Mouse (Mus musculus) MEL (cell line): ENCODE results near the gene Olfr972. TPM values are rescaled to one million over a fixed set of nuclear protein-coding genes. Genes with fewer than 3 reads are reported as not detected.

Experiments used
- DNase-seq: peaks from one replicate; pipeline ENCODE4 v3.0.0; 2011; ENCODE audit warnings: low read depth, low spot score
- H3K27ac ChIP-seq: 2 replicates; pipeline ENCODE4 v1.5.1; 2012; ENCODE audit warnings: low read depth, mild to moderate bottlenecking, control low read depth, low read length, moderate library complexity; ENCODE audit not compliant: control insufficient read depth
- H3K27me3 ChIP-seq, 2 experiments: fragments of 150-350 bp in 1 of 2; sonication (generic) in 1 of 2; 2 replicates each; pipeline ENCODE4 v1.6.1; 2012; ENCODE audit warnings: low read length in 2 of 2, mild to moderate bottlenecking in 2 of 2, improper control_type of control experiment in 1 of 2, moderate library complexity in 1 of 2; ENCODE audit not compliant: insufficient read depth in 2 of 2, control insufficient read depth in 1 of 2
- H3K36me3 ChIP-seq, 2 experiments: 2 replicates each; pipeline ENCODE4 v1.6.1; 2012 to 2014; ENCODE audit warnings: low read length in 2 of 2, improper control_type of control experiment in 1 of 2, inconsistent platforms in 1 of 2, mild to moderate bottlenecking in 1 of 2; ENCODE audit not compliant: insufficient read depth in 2 of 2, control insufficient read depth in 1 of 2
- H3K4me1 ChIP-seq, 2 experiments: fragments of 150-350 bp in 1 of 2; sonication (generic) in 1 of 2; 2 replicates each; pipeline ENCODE4 v1.6.1; 2012; ENCODE audit warnings: low read length in 2 of 2, improper control_type of control experiment in 1 of 2, mild to moderate bottlenecking in 1 of 2; ENCODE audit not compliant: insufficient read depth in 2 of 2, control insufficient read depth in 1 of 2
- H3K4me3 ChIP-seq, 2 experiments: fragments of 150-350 bp in 1 of 2; sonication (generic) in 1 of 2; 2 replicates each; pipeline ENCODE4 v1.5.1; 2012; ENCODE audit warnings: low read depth in 2 of 2, low read length in 2 of 2, mild to moderate bottlenecking in 2 of 2, moderate library complexity in 2 of 2, control low read depth in 1 of 2, improper control_type of control experiment in 1 of 2; ENCODE audit not compliant: control insufficient read depth in 1 of 2, insufficient read depth in 1 of 2
- H3K79me2 ChIP-seq: 2 replicates; pipeline ENCODE4 v1.6.1; 2012; ENCODE audit warnings: mild to moderate bottlenecking, low read length, moderate library complexity; ENCODE audit not compliant: control insufficient read depth, poor library complexity, insufficient read depth
- H3K9ac ChIP-seq: 2 replicates; pipeline ENCODE4 v1.6.1; 2012; ENCODE audit warnings: low read depth, mild to moderate bottlenecking, control low read depth, low read length, moderate library complexity; ENCODE audit not compliant: control insufficient read depth, poor library complexity, severe bottlenecking
- H3K9me3 ChIP-seq: fragments of 150-350 bp; sonication (generic); replicated peaks from 2 replicates; pipeline ENCODE4 v1.6.1; 2012; ENCODE audit warnings: mild to moderate bottlenecking, low read length, improper control_type of control experiment, moderate library complexity; ENCODE audit not compliant: insufficient read depth
- CHD2 ChIP-seq: IDR thresholded peaks from 2 replicates; pipeline ENCODE4 v1.6.1; 2011; ENCODE audit warnings: low read length, improper control_type of control experiment
- E2F4 ChIP-seq: IDR thresholded peaks from 2 replicates; pipeline ENCODE4 v1.6.1; 2011; ENCODE audit warnings: low read depth, low read length, improper control_type of control experiment, borderline replicate concordance
- ETS1 ChIP-seq: IDR thresholded peaks from 2 replicates; pipeline ENCODE4 v1.6.1; 2012; ENCODE audit warnings: low read depth, mild to moderate bottlenecking, inconsistent platforms, low read length, improper control_type of control experiment, moderate library complexity
- GABPA ChIP-seq: IDR thresholded peaks from 2 replicates; pipeline ENCODE4 v1.6.1; 2012; ENCODE audit warnings: low read depth, mild to moderate bottlenecking, inconsistent platforms, low read length, improper control_type of control experiment, moderate library complexity
- MXI1 ChIP-seq: IDR thresholded peaks from 2 replicates; pipeline ENCODE4 v1.6.1; 2011; ENCODE audit warnings: mild to moderate bottlenecking, low read depth, low read length, improper control_type of control experiment
- POLR2A ChIP-seq, 2 experiments: IDR thresholded peaks; 2 replicates each; pipeline ENCODE4 v1.6.1; 2011 to 2012; ENCODE audit warnings: low read length in 2 of 2, mild to moderate bottlenecking in 2 of 2, control low read depth in 1 of 2, improper control_type of control experiment in 1 of 2, low read depth in 1 of 2, moderate library complexity in 1 of 2; ENCODE audit not compliant: control insufficient read depth in 1 of 2, insufficient read depth in 1 of 2, poor library complexity in 1 of 2
- UBTF ChIP-seq: IDR thresholded peaks from 2 replicates; pipeline ENCODE4 v1.6.1; 2012; ENCODE audit warnings: low read depth, mild to moderate bottlenecking, inconsistent platforms, low read length, improper control_type of control experiment, moderate library complexity, borderline replicate concordance; ENCODE audit not compliant: insufficient read depth
- ZC3H11A ChIP-seq: IDR thresholded peaks from 2 replicates; pipeline ENCODE4 v1.6.1; 2012; ENCODE audit warnings: low read depth, mild to moderate bottlenecking, inconsistent platforms, low read length, improper control_type of control experiment
- ZNF384 ChIP-seq: IDR thresholded peaks from 2 replicates; pipeline ENCODE4 v1.6.1; 2012; ENCODE audit warnings: low read depth, mild to moderate bottlenecking, inconsistent platforms, low read length, improper control_type of control experiment
- polyA plus RNA-seq, 2 experiments: library from polyadenylated mRNA; stranded (reverse) in 1 of 2; unstranded in 1 of 2; fragments of >175 nt in 1 of 2; fragments of >200 nt in 1 of 2; gene quantifications; 2 replicates each; pipeline versions ENCODE4 v1.2.1 to v1.2.4; 2012; ENCODE audit warnings: low replicate concordance in 2 of 2, low read depth in 1 of 2; ENCODE audit not compliant: insufficient read length in 2 of 2, insufficient read depth in 1 of 2, missing spikeins in 1 of 2
- total RNA-seq: library from RNA; depleted of rRNA; stranded (reverse); fragments of 300-350 nt; gene quantifications from 2 replicates; pipeline ENCODE4 v1.2.3, GENCODE M21; 2012; rRNA removed

The Olfr972 gene
- total and polyA plus RNA-seq, 3 experiments: not detected

DNA sequence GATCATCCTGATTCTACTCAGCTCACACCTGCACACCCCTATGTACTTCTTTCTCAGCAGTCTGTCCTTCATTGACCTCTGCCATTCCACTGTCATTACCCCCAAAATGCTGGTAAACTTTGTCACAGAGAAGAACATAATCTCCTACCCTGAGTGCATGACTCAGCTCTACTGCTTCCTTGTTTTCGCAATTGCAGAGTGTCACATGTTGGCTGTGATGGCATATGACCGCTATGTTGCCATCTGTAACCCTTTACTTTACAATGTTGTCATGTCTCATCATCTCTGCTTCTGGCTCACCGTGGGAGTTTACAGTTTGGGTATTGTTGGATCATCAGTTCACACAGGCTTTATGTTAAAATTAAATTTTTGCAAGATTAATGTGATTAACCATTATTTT, 43.7 kb downstream of the Olfr972 start:
- DNase-seq: peak; percentile 5
- Histone ChIP-seq H3K4me3 (no peak overlapping the region), H3K27ac (no peak overlapping the region), H3K9me3 (no peaks in the 10 kb centered on the region), H3K36me3 (no peaks in the 10 kb centered on the region), H3K79me2 (no peaks in the 10 kb centered on the region), H3K9ac (no peak overlapping the region), H3K27me3 (no peaks in the 10 kb centered on the region), H3K4me1 (no peaks in the 10 kb centered on the region)
- TF ChIP-seq GABPA (no peak), ZC3H11A (no peak), E2F4 (no peak), CHD2 (no peak), ETS1 (no peak), POLR2A (IDR thresholded peaks at IDR 0.05; ENCODE audit: control insufficient read depth in 1 of 2, insufficient read depth in 1 of 2, low read depth in 1 of 2, low read length in 2 of 2, poor library complexity in 1 of 2) (no peak), MXI1 (no peak), ZNF384 (no peak), UBTF (no peak)

Other genes with a start within 250 kb of the Olfr972 start
- gene Olfr960, start 245.0 kb upstream of the Olfr972 start, total RNA-seq: not detected in 2 replicates
- gene Olfr960, start 245.0 kb upstream of the Olfr972 start, polyA plus RNA-seq: not detected
- not detected in 2 replicates for gene Olfr961, start 221.3 kb upstream of the Olfr972 start, total RNA-seq
- gene Olfr961, start 221.3 kb upstream of the Olfr972 start, polyA plus RNA-seq: not detected
- not detected in 2 replicates for gene Olfr963, start 199.2 kb upstream of the Olfr972 start, total RNA-seq
- not detected for gene Olfr963, start 199.2 kb upstream of the Olfr972 start, polyA plus RNA-seq
- gene Olfr149, start 159.3 kb upstream of the Olfr972 start, total RNA-seq: not detected in 2 replicates
- gene Olfr149, start 159.3 kb upstream of the Olfr972 start, polyA plus RNA-seq: not detected
- not detected in 2 replicates for gene Olfr965, start 155.1 kb upstream of the Olfr972 start, total RNA-seq
- not detected for gene Olfr965, start 155.1 kb upstream of the Olfr972 start, polyA plus RNA-seq
- not detected in 2 replicates for gene Olfr150, start 135.4 kb upstream of the Olfr972 start, total RNA-seq
- gene Olfr150, start 135.4 kb upstream of the Olfr972 start, polyA plus RNA-seq: not detected
- not detected in 2 replicates for gene Olfr967, start 120.2 kb upstream of the Olfr972 start, total RNA-seq
- gene Olfr967, start 120.2 kb upstream of the Olfr972 start, polyA plus RNA-seq: not detected
- not detected in 2 replicates for gene Olfr968, start 83.2 kb upstream of the Olfr972 start, total RNA-seq
- gene Olfr968, start 83.2 kb upstream of the Olfr972 start, polyA plus RNA-seq: not detected
- not detected in 2 replicates for gene Olfr969, start 75.5 kb upstream of the Olfr972 start, total RNA-seq
- not detected for gene Olfr969, start 75.5 kb upstream of the Olfr972 start, polyA plus RNA-seq
- not detected in 2 replicates for gene Olfr970, start 57.6 kb upstream of the Olfr972 start, total RNA-seq
- gene Olfr970, start 57.6 kb upstream of the Olfr972 start, polyA plus RNA-seq: not detected
- gene Olfr971, start 29.5 kb upstream of the Olfr972 start, total RNA-seq: not detected in 2 replicates
- not detected for gene Olfr971, start 29.5 kb upstream of the Olfr972 start, polyA plus RNA-seq
- gene Olfr229, start 40.9 kb downstream of the Olfr972 start, total RNA-seq: not detected in 2 replicates
- not detected for gene Olfr229, start 40.9 kb downstream of the Olfr972 start, polyA plus RNA-seq
- not detected in 2 replicates for gene Olfr974, start 71.1 kb downstream of the Olfr972 start, total RNA-seq
- not detected for gene Olfr974, start 71.1 kb downstream of the Olfr972 start, polyA plus RNA-seq
- gene Olfr975, start 85.6 kb downstream of the Olfr972 start, total RNA-seq: not detected in 2 replicates
- not detected for gene Olfr975, start 85.6 kb downstream of the Olfr972 start, polyA plus RNA-seq
- gene Olfr976, start 94.7 kb downstream of the Olfr972 start, total RNA-seq: not detected in 2 replicates
- gene Olfr976, start 94.7 kb downstream of the Olfr972 start, polyA plus RNA-seq: not detected
- gene Olfr978, start 125.7 kb downstream of the Olfr972 start, total RNA-seq: not detected in 2 replicates
- gene Olfr978, start 125.7 kb downstream of the Olfr972 start, polyA plus RNA-seq: not detected
- not detected in 2 replicates for gene Olfr979, start 137.0 kb downstream of the Olfr972 start, total RNA-seq
- not detected for gene Olfr979, start 137.0 kb downstream of the Olfr972 start, polyA plus RNA-seq
- gene Olfr980, start 143.2 kb downstream of the Olfr972 start, total RNA-seq: not detected in 2 replicates
- gene Olfr980, start 143.2 kb downstream of the Olfr972 start, polyA plus RNA-seq: not detected
- gene Olfr981, start 155.0 kb downstream of the Olfr972 start, total RNA-seq: not detected in 2 replicates
- not detected for gene Olfr981, start 155.0 kb downstream of the Olfr972 start, polyA plus RNA-seq
- gene Olfr982, start 207.4 kb downstream of the Olfr972 start, total RNA-seq: not detected in 2 replicates
- gene Olfr982, start 207.4 kb downstream of the Olfr972 start, polyA plus RNA-seq: under 1 TPM in 1 of 2 experiments, not detected in 1; 0.04 TPM
- not detected in 2 replicates for gene Olfr983, start 227.2 kb downstream of the Olfr972 start, total RNA-seq
- not detected for gene Olfr983, start 227.2 kb downstream of the Olfr972 start, polyA plus RNA-seq
- gene Olfr984, start 247.8 kb downstream of the Olfr972 start, total RNA-seq: not detected in 2 replicates
- gene Olfr984, start 247.8 kb downstream of the Olfr972 start, polyA plus RNA-seq: not detected